Mouse (Mus musculus): ENCODE data around the gene Samd3. TPM values are rescaled to one million over a fixed set of nuclear protein-coding genes. Genes with fewer than 3 reads are reported as not detected.

The Samd3 gene
- total RNA-seq (2021) = 1 to 10 TPM; 1.7 to 4.6 TPM

GRCm38 (mm10) chr10:26229488-26229887, at the start of gene Samd3:
TSS of gene Samd3 (plus strand) at chr10:26229707.
- DNase-seq (ENCODE audit: low spot score in 2 of 2) = no peak
- intact Hi-C loops (cut with DNase I) = no loop called here

- peak; percentile 10 to 18 for DNase-seq (ENCODE audit: low spot score in 2 of 2)
- intact Hi-C loops (cut with DNase I) = no loop called here
Observed at GRCm38 (mm10) chr10:26185289-26185688, 44.2 kb upstream of the Samd3 start.

GRCm38 (mm10) chr10:26190811-26191210, 38.7 kb upstream of the Samd3 start:
- no peak for DNase-seq (ENCODE audit: low spot score in 2 of 2)
- intact Hi-C loops (cut with DNase I) = no loop called here

DNA sequence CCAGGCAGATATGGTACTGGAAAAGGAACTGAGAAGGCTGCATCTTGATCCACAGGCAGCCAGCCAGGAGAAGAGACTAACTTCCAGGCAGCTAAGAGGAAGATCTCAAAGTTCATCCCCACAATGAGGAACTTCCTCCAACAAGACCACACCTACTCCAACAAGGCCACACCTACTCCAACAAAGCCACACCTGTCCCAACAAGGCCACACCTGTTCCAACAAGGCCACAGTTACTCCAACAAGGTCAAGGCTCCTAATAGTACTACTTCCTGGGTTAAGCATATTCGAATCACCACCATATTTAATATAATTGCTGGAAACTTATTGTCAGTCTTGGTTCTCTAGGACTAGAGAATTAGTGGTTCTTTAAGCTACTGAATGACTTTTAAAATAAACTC, 34.6 kb upstream of the Samd3 start:
- intact Hi-C loops (cut with DNase I) = no loop called here
- no peak for DNase-seq (ENCODE audit: low spot score in 2 of 2)

GRCm38 (mm10) chr10:26202708-26203368, 26.7 kb upstream of the Samd3 start:
- DNase-seq (ENCODE audit: low spot score in 2 of 2) = peak in 1 of 2 experiments; percentile 43
- intact Hi-C loops (cut with DNase I) = loop anchor here (5.0 kb wide), 1 partner anchor 39 kb away; no protein-coding TSS in a partner anchor

- intact Hi-C loops (cut with DNase I) = no loop called here
- DNase-seq (ENCODE audit: low spot score in 2 of 2) = no peak
Observed at GRCm38 (mm10) chr10:26220729-26221128, 8.8 kb upstream of the Samd3 start.

DNA sequence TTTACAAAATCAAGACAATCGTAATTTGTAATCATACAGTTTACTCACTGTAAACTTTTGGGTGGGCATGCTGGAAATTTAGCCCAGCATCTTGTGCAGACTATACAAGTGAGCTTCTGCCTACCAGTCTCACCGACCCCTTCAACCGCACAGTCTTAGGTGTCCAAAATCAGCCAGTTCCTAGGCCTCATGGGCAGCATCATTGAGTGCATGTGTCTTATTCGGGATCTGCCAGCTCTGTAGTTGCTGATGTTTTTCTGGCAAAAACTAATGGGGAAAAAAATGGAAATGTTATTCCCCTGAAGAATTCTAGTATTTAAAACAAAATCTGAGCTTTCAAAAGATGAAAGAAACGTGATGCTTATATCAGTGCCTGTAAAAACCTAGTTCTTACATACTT, 3.3 kb upstream of the Samd3 start:
- intact Hi-C loops (cut with DNase I) = no loop called here
- no peak for DNase-seq (ENCODE audit: low spot score in 2 of 2)

GRCm38 (mm10) chr10:26226734-26227133, 2.8 kb upstream of the Samd3 start:
- intact Hi-C loops (cut with DNase I) = no loop called here
- DNase-seq (ENCODE audit: low spot score in 2 of 2) = no peak

- intact Hi-C loops (cut with DNase I) = no loop called here
- DNase-seq (ENCODE audit: low spot score in 2 of 2) = no peak
Observed at GRCm38 (mm10) chr10:26228187-26228586, 1.3 kb upstream of the Samd3 start.

- intact Hi-C loops (cut with DNase I) = no loop called here
- no peak for DNase-seq (ENCODE audit: low spot score in 2 of 2)
Observed at GRCm38 (mm10) chr10:26232071-26232653, 2.7 kb downstream of the Samd3 start.

GRCm38 (mm10) chr10:26238559-26238958, 9.1 kb downstream of the Samd3 start:
- no peak for DNase-seq (ENCODE audit: low spot score in 2 of 2)
- intact Hi-C loops (cut with DNase I) = no loop called here

- intact Hi-C loops (cut with DNase I) = no loop called here
- DNase-seq (ENCODE audit: low spot score in 2 of 2) = no peak
Observed at GRCm38 (mm10) chr10:26239090-26239489, 9.6 kb downstream of the Samd3 start.

DNA sequence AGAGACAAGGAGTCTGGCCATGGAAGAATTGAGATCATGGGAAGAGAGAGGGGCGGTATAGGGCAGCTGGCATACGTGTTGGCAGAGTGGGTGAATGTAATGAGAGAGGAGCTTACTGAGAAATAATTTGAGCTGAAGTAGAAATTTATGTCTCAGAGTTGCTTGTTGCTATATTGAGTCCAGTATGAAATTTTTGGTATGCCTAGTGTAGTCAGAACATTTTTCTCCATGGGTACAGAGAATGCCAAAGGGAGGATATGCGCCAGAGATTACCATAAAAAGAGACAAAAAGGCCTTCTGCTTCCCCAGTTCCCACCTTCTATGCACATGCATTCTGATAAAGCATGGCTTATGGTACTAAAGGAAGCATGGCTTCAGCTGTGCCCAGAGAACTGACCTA, 13.7 kb downstream of the Samd3 start:
- intact Hi-C loops (cut with DNase I) = loop anchor here (5.0 kb wide), 3 partner anchors 41 to 81 kb away; no protein-coding TSS in a partner anchor
- DNase-seq (ENCODE audit: low spot score in 2 of 2) = peak in 1 of 2 experiments; percentile 77

DNA sequence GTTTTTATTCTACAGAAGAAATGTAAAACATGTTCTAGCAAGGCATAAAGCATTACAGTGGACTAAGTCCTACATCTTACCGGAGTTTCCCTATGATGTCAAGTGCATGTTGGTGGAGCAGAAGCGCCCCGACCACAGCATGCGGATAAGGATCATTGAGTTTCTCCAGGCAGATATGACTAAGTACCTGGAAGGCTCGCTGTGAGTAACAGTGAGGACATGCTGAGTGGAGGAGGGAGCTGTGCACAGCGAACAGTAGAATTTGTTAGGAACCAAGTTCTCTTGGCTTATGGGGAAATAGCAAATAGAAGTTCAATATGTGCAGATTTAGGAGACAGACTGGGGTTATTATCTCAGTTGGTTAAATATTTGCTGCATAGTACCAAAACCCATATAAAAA, 15.0 kb downstream of the Samd3 start:
- DNase-seq (ENCODE audit: low spot score in 2 of 2) = no peak
- intact Hi-C loops (cut with DNase I) = loop anchor here (5.0 kb wide), 3 partner anchors 42 to 82 kb away; no protein-coding TSS in a partner anchor

- intact Hi-C loops (cut with DNase I) = no loop called here
- DNase-seq (ENCODE audit: low spot score in 2 of 2) = peak; percentile 62 to 97
Observed at GRCm38 (mm10) chr10:26249426-26250165, 20.1 kb downstream of the Samd3 start.

DNA sequence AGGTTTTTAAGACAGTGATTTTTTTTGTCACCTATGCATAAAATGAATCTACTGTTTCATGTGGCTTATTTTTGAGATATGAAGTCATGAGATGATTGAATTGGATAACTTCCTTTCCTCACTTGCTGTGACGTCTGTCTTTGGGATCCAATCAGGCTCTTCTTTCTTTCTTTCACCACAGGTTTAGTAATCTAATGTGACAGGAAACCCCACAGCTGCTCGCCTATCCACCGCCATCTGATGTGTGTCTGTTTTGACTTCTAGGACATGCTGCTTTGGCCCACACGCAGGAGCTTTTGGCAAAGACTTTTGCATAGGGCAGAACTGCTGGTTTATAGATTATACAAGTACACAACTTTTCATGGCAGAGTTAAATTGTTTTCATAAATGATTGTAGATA, 30.4 kb downstream of the Samd3 start:
- no peak for DNase-seq (ENCODE audit: low spot score in 2 of 2)

GRCm38 (mm10) chr10:26263744-26264459, 34.4 kb downstream of the Samd3 start:
- intact Hi-C loops (cut with DNase I) = no loop called here
- DNase-seq (ENCODE audit: low spot score in 2 of 2) = peak in 1 of 2 experiments; percentile 58

More for the DNA sequence above, 30.4 kb downstream of the Samd3 start:
- intact Hi-C loops (cut with DNase I) = no loop called here

GRCm38 (mm10) chr10:26275414-26275813, 45.9 kb downstream of the Samd3 start:
- no peak for DNase-seq (ENCODE audit: low spot score in 2 of 2)
- intact Hi-C loops (cut with DNase I) = no loop called here

GRCm38 (mm10) chr10:26280009-26280408, 50.5 kb downstream of the Samd3 start:
- DNase-seq (ENCODE audit: low spot score in 2 of 2) = no peak
- intact Hi-C loops (cut with DNase I) = no loop called here

DNA sequence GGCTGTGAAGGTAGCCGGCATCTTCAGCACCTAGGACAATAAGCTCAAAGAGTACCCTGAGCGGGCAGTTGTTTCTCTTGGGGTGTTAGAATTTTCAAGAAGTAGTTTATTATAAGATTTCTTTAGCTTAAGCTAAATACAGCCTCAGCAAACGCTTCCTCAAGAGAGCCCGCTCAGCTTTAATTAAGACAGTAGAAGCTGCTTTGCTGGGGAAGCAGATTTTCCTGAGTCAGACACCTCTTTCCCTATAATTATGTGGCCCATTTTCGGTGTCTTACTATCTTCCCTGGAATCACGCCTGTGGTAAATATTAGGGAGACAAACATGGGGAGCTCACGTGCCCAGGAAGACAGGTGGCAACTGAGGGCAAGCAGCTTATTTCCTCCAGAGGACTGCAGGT, 57.6 kb downstream of the Samd3 start:
- intact Hi-C loops (cut with DNase I) = no loop called here
- DNase-seq (ENCODE audit: low spot score in 2 of 2) = peak in 1 of 2 experiments; percentile 52
